Mouse (Mus musculus) thymus, adult 2 months (tissue): ENCODE results near the gene Pigq.

Source experiments
- CTCF ChIP-seq: fragments of 200-500 bp; IDR thresholded peaks from 2 replicates; pipeline ENCODE4 v1.5.1; 2012; ENCODE audit warnings: mild to moderate bottlenecking, control low read depth, low read length, moderate library complexity, borderline replicate concordance; ENCODE audit not compliant: control insufficient read depth, poor library complexity, insufficient read depth; ENCODE audit errors: extremely low read depth
- POLR2A ChIP-seq: fragments of 200-500 bp; IDR thresholded peaks from 2 replicates; pipeline ENCODE4 v1.6.1; 2012; ENCODE audit warnings: mild to moderate bottlenecking, low read length, control low read depth, moderate library complexity; ENCODE audit not compliant: control insufficient read depth, poor library complexity, insufficient read depth; ENCODE audit errors: extremely low read depth

DNA sequence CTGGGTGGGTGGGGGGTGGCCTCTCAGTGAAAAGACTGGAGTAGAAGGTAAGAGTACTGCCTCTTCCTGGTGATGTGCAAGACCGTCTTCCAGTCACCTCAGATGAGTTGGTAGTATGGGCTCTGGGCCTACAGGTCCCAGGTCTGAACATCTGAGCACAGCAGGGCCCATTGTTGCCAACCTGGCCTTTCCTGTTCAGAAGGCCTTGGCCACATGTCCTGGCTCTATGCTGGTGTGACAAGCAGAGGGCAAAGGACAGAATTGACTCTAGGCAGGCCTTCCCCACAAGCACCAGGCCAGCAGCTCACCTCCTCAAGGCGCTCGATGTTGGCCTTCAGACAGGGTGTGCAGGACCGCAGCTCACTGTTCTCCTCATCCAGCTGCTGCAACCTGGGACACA is 47.5 kb upstream of the Pigq start:
- no peak for TF ChIP-seq CTCF
- no peak for TF ChIP-seq POLR2A
